Mouse (Mus musculus): Measurements from ENCODE around the gene Umps. TPM values are rescaled to one million over a fixed set of nuclear protein-coding genes. Genes with fewer than 3 reads are reported as not detected.

Gene Umps
- 26.7 TPM for total RNA-seq (2023)

DNA sequence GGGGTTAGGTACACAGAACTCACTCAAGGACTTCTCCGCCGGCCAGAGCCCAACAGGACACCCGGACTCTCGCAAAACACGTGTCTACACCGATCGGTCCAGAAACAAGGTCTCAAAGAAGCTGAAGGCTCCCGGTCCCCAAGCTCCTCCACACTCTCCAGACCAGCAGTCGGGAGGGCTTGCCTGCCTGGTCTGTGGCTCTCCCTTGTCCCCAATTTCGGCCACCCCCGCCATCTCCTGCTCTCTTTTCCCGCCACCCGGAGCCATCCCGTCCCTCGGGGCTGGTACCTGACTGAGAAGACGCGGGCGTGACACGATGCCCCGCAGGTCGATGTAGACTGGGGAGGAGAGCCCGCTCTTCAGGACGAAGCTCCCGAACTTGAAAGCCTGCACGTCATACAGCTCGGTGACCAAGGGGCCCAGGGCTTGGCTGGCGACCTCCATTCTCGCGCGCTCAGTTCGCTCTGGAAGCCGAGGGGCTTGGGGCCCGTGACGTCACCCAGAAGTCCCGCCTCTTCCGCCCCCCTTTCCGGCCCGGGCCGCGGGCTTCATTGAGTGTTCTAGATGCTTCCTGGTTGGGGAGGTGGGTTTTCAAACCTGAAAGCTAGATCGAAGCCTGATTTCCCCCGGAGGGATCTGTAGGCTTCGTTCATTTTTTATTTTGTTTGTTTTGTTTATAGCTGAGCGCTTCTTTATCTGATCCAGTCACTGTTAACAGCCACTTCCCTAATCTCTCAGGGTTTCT lies at the start of gene Umps:
Umps (minus strand) TSS at position 501 of the 745 bp plus-strand sequence.

Other genes with a start within 250 kb of the Umps start
- 0.88 TPM for gene Muc13, start 173.0 kb downstream of the Umps start, total RNA-seq (2023)
- gene Itgb5, start 137.4 kb downstream of the Umps start, total RNA-seq (2023) = 1.9 TPM

Data from CD4-positive naive resting alpha-beta T cell, adult 76 days (primary cell).